Mouse (Mus musculus): Measurements from ENCODE around the gene Qk. TPM values are rescaled to one million over a fixed set of nuclear protein-coding genes. Genes with fewer than 3 reads are reported as not detected.

The Qk gene
- total RNA-seq, 1 experiment from 2014 or later = 80.2 TPM

GRCm38 (mm10) chr17:10190857-10191256 is 128.8 kb downstream of the Qk start:
- ATAC-seq (replicated peaks in 1 of 2; ENCODE audit: insufficient read depth in 1 of 2, low FRiP score in 2 of 2, low TSS enrichment in 1 of 2, low read depth in 1 of 2, poor library complexity in 2 of 2, severe bottlenecking in 2 of 2) = no peak

- no peak for ATAC-seq (replicated peaks in 1 of 2; ENCODE audit: insufficient read depth in 1 of 2, low FRiP score in 2 of 2, low TSS enrichment in 1 of 2, low read depth in 1 of 2, poor library complexity in 2 of 2, severe bottlenecking in 2 of 2)
Measured at GRCm38 (mm10) chr17:10188481-10188880, 131.2 kb downstream of the Qk start.

- no peak for ATAC-seq (replicated peaks in 1 of 2; ENCODE audit: insufficient read depth in 1 of 2, low FRiP score in 2 of 2, low TSS enrichment in 1 of 2, low read depth in 1 of 2, poor library complexity in 2 of 2, severe bottlenecking in 2 of 2)
Measured at GRCm38 (mm10) chr17:10187431-10188020, 132.1 kb downstream of the Qk start.

DNA sequence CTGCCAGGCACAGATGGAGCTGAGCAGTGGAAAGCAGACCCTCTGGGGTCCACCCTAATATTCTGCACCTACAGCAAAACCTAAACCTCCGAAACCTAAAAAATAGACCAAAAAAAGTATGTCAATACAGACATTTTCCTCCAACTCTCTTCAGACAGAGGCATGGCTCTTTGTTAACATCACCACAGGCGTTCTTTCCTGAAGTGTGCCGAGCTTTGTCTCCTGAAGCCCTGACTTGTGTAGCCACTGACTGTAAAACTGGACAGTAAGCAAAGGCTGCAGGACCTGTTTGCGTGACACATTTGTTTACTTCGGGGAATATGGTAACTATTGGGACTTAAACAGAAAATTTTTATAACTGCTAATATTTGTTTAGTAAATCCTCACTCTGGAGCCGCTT is 137.9 kb downstream of the Qk start:
- no peak for ATAC-seq (replicated peaks in 1 of 2; ENCODE audit: insufficient read depth in 1 of 2, low FRiP score in 2 of 2, low TSS enrichment in 1 of 2, low read depth in 1 of 2, poor library complexity in 2 of 2, severe bottlenecking in 2 of 2)

GRCm38 (mm10) chr17:10177096-10177495 is 142.6 kb downstream of the Qk start:
- ATAC-seq (replicated peaks in 1 of 2; ENCODE audit: insufficient read depth in 1 of 2, low FRiP score in 2 of 2, low TSS enrichment in 1 of 2, low read depth in 1 of 2, poor library complexity in 2 of 2, severe bottlenecking in 2 of 2) = no peak

- ATAC-seq (replicated peaks in 1 of 2; ENCODE audit: insufficient read depth in 1 of 2, low FRiP score in 2 of 2, low TSS enrichment in 1 of 2, low read depth in 1 of 2, poor library complexity in 2 of 2, severe bottlenecking in 2 of 2) = no peak
Measured at GRCm38 (mm10) chr17:10161258-10161657, 158.4 kb downstream of the Qk start.

DNA sequence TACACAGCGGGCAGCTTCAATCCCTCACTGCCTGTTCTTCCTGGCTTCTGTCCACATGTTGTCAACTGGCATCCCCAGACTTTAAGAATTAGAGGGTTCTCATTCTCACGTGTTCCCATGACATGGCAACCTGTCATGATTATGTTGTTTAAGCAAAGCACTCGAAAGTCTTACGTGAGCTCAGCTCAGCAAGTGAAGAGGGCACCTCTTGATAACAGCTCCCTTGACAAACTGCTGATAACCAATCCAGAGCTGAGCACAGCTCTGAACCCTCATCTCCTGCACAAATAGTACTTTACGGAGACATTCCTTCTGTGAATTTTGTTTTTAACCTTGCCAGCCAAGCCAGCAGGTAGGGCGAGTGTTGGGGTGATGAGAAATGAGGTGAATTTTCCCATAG is 159.2 kb downstream of the Qk start:
- no peak for ATAC-seq (replicated peaks in 1 of 2; ENCODE audit: insufficient read depth in 1 of 2, low FRiP score in 2 of 2, low TSS enrichment in 1 of 2, low read depth in 1 of 2, poor library complexity in 2 of 2, severe bottlenecking in 2 of 2)

- ATAC-seq (replicated peaks in 1 of 2; ENCODE audit: insufficient read depth in 1 of 2, low FRiP score in 2 of 2, low TSS enrichment in 1 of 2, low read depth in 1 of 2, poor library complexity in 2 of 2, severe bottlenecking in 2 of 2) = no peak
Measured at GRCm38 (mm10) chr17:10152808-10153413, 166.7 kb downstream of the Qk start.
